Mouse (Mus musculus): ENCODE measurements around the gene Prpf38b.

- TF ChIP-seq CTCF (IDR thresholded peaks at IDR 0.05; ENCODE audit: extremely low read depth, insufficient read length, insufficient replicate concordance, low read depth, low read length) = no peak
- TF ChIP-seq POLR2A (IDR thresholded peaks at IDR 0.05; ENCODE audit: low read depth, low read length) = no peak
Measured at GRCm38 (mm10) chr3:108889908-108890307, 21.6 kb downstream of the Prpf38b start, which contains the start of gene Fndc7.
